Mouse (Mus musculus) T-helper 17 cell (primary cell): ENCODE results near the gene Ap2a2.

Source experiments
- in situ Hi-C, 2 experiments: fragments of 300-600 bp; cut with MboI, MseI; formaldehyde crosslinking; loops; 1 replicate in 1 of 2; 2 replicates in 1 of 2; pipeline ENCODE4 v1.15.1; 2025; ENCODE audit warnings: high pct_unique_total_duplicates in 2 of 2

Gene Ap2a2

GRCm38 (mm10) chr7:141561682-141562391 is at the start of gene Ap2a2:
Ap2a2 (plus strand) TSS chr7:141562173.
- in situ Hi-C loops: no loop called here

- in situ Hi-C loops: no loop called here
Observed at GRCm38 (mm10) chr7:141517638-141518037, 44.3 kb upstream of the Ap2a2 start.

- in situ Hi-C loops: no loop called here
Observed at GRCm38 (mm10) chr7:141518296-141518695, 43.7 kb upstream of the Ap2a2 start.

- in situ Hi-C loops: no loop called here
Observed at GRCm38 (mm10) chr7:141518926-141519325, 43.0 kb upstream of the Ap2a2 start.

- in situ Hi-C loops: loop anchor here in 1 of 2 experiments (5.0 kb wide), 1 partner anchor 32 kb away; no protein-coding TSS in a partner anchor
Observed at GRCm38 (mm10) chr7:141519795-141520194, 42.2 kb upstream of the Ap2a2 start.

GRCm38 (mm10) chr7:141523007-141523406 is 39.0 kb upstream of the Ap2a2 start:
- in situ Hi-C loops: loop anchor here in 1 of 2 experiments (5.0 kb wide), 1 partner anchor 36 kb away; no protein-coding TSS in a partner anchor

- in situ Hi-C loops: loop anchor here in 1 of 2 experiments (5.0 kb wide), 1 partner anchor 37 kb away; no protein-coding TSS in a partner anchor
Observed at GRCm38 (mm10) chr7:141524271-141524670, 37.7 kb upstream of the Ap2a2 start.

- in situ Hi-C loops: loop anchor here (5.0 kb wide), 1 partner anchor 38 kb away; no protein-coding TSS in a partner anchor
Observed at GRCm38 (mm10) chr7:141524760-141525579, 37.0 kb upstream of the Ap2a2 start.

- in situ Hi-C loops: loop anchor here in 1 of 2 experiments (5.0 kb wide), 1 partner anchor 38 kb away; no protein-coding TSS in a partner anchor
Observed at GRCm38 (mm10) chr7:141525580-141525925, 36.4 kb upstream of the Ap2a2 start.

GRCm38 (mm10) chr7:141535570-141535969 is 26.4 kb upstream of the Ap2a2 start:
- in situ Hi-C loops: no loop called here

GRCm38 (mm10) chr7:141538852-141539555 is 23.0 kb upstream of the Ap2a2 start:
- in situ Hi-C loops: no loop called here

- in situ Hi-C loops: no loop called here
Observed at GRCm38 (mm10) chr7:141539556-141540311, 22.2 kb upstream of the Ap2a2 start, which contains the start of gene Chid1. Chid1 (minus strand) TSS chr7:141539857.

GRCm38 (mm10) chr7:141540312-141541081 is 21.5 kb upstream of the Ap2a2 start:
- in situ Hi-C loops: no loop called here

- in situ Hi-C loops: no loop called here
Observed at GRCm38 (mm10) chr7:141541681-141542080, 20.3 kb upstream of the Ap2a2 start.

- in situ Hi-C loops: no loop called here
Observed at GRCm38 (mm10) chr7:141542588-141542987, 19.4 kb upstream of the Ap2a2 start.

GRCm38 (mm10) chr7:141544654-141545053 is 17.3 kb upstream of the Ap2a2 start:
- in situ Hi-C loops: no loop called here

- in situ Hi-C loops: no loop called here
Observed at GRCm38 (mm10) chr7:141549432-141550061, 12.4 kb upstream of the Ap2a2 start.

- in situ Hi-C loops: no loop called here
Observed at GRCm38 (mm10) chr7:141550464-141550863, 11.5 kb upstream of the Ap2a2 start.

GRCm38 (mm10) chr7:141558329-141558776 is 3.6 kb upstream of the Ap2a2 start:
- in situ Hi-C loops: no loop called here

GRCm38 (mm10) chr7:141558946-141559345 is 3.0 kb upstream of the Ap2a2 start:
- in situ Hi-C loops: no loop called here
